Mouse (Mus musculus) stomach, embryonic 15.5 days (tissue): ENCODE data around the gene Ttc22. TPM values are rescaled to one million over a fixed set of nuclear protein-coding genes. Genes with fewer than 3 reads are reported as not detected.

Source experiments
- ATAC-seq: fragments of 200-750 bp; cut with Nextera tagmentation; 2 replicates; pipeline ENCODE4 v1.8.0; 2017; ENCODE audit warnings: low read depth, moderate number of reproducible peaks, moderate TSS enrichment; ENCODE audit not compliant: insufficient read depth, low FRiP score
- H3K27ac ChIP-seq: fragments of 300-500 bp; sonication (generic); 2 replicates; pipeline ENCODE4 v1.5.1; 2015; ENCODE audit warnings: mild to moderate bottlenecking, inconsistent platforms
- H3K27me3 ChIP-seq: fragments of 300-500 bp; sonication (generic); replicated peaks from 2 replicates; pipeline ENCODE4 v1.6.1; 2015; ENCODE audit warnings: inconsistent platforms
- H3K36me3 ChIP-seq: fragments of 300-500 bp; sonication (generic); 2 replicates; pipeline ENCODE4 v1.6.1; 2015; ENCODE audit warnings: inconsistent platforms
- H3K4me1 ChIP-seq: fragments of 300-500 bp; sonication (generic); 2 replicates; pipeline ENCODE4 v1.6.1; 2015; ENCODE audit warnings: inconsistent platforms
- H3K4me2 ChIP-seq: fragments of 300-500 bp; sonication (generic); 2 replicates; pipeline ENCODE4 v1.6.1; 2015; ENCODE audit warnings: mild to moderate bottlenecking, inconsistent platforms
- H3K4me3 ChIP-seq: fragments of 300-500 bp; sonication (generic); replicated peaks from 2 replicates; pipeline ENCODE4 v1.5.1; 2015; ENCODE audit warnings: inconsistent platforms
- H3K9ac ChIP-seq: fragments of 300-500 bp; sonication (generic); 2 replicates; pipeline ENCODE4 v1.6.1; 2015; ENCODE audit warnings: inconsistent platforms
- H3K9me3 ChIP-seq: fragments of 300-500 bp; sonication (generic); 2 replicates; pipeline ENCODE4 v1.6.1; 2016; ENCODE audit warnings: inconsistent platforms
- WGBS: fragments of 180-500 bp; shearing (Covaris S2); methylation state at CpG from one replicate; pipeline ENCODE4 v1.1.7; 2015; 5-methylcytosine and 5-hydroxymethylcytosine counted together
- polyA plus RNA-seq: library from polyadenylated mRNA; unstranded; fragments of >200 nt; fragmentation: Nextera tagmentation; extraction: Ambion mirVana; gene quantifications from 2 replicates; pipeline ENCODE4 v1.2.1, GENCODE M21; 2015

Ttc22 gene
- polyA plus RNA-seq, 1 experiment from 2014 or later = 8.2 TPM

GRCm38 (mm10) chr4:106666546-106666945 lies 44.3 kb downstream of the Ttc22 start:
- Histone ChIP-seq H3K4me2 (no peak overlapping the region), H3K4me1 (no peaks in the 10 kb centered on the region), H3K9me3 (no peaks in the 10 kb centered on the region), H3K27ac (no peak overlapping the region), H3K36me3 (peaks cover 84% of the 10 kb centered on the region), H3K27me3 (no peaks in the 10 kb centered on the region), H3K4me3 (no peak overlapping the region), H3K9ac (no peak overlapping the region)
- no peak for ATAC-seq
- 84% methylated on average over 2 of the region's 2 CpGs for WGBS

- WGBS = 85% methylated on average over 5 of the region's 5 CpGs
- Histone ChIP-seq H3K27ac (no peak overlapping the region), H3K4me2 (no peak overlapping the region), H3K9ac (no peak overlapping the region), H3K4me1 (peaks cover 8% of the 10 kb centered on the region; the same call in 1 of the 2 replicates), H3K4me3 (no peak overlapping the region), H3K27me3 (no peaks in the 10 kb centered on the region), H3K36me3 (peaks cover 27% of the 10 kb centered on the region), H3K9me3 (no peaks in the 10 kb centered on the region)
- no peak for ATAC-seq
Observed at GRCm38 (mm10) chr4:106676749-106677148, 54.5 kb downstream of the Ttc22 start.

- H3K4me3 ChIP-seq = peak within 1 kb of the TSS; percentile 92
- no peaks in the 10 kb centered on the region for H3K9me3 ChIP-seq
- under 1% methylated on average over 43 of the region's 43 CpGs for WGBS
- peaks cover 8% of the 10 kb centered on the region; the same call in 1 of the 2 replicates for H3K4me1 ChIP-seq
- H3K9ac ChIP-seq = peak within 1 kb of the TSS; percentile 89
- H3K36me3 ChIP-seq = peaks cover 13% of the 10 kb centered on the region; the same call in 1 of the 2 replicates
- no peaks in the 10 kb centered on the region for H3K27me3 ChIP-seq
- H3K27ac ChIP-seq = peak within 1 kb of the TSS; percentile 63; the same call in 1 of the 2 replicates
- H3K4me2 ChIP-seq = peak within 1 kb of the TSS; percentile 72
- peak; percentile 99 for ATAC-seq
Observed at GRCm38 (mm10) chr4:106678442-106679118, 56.3 kb downstream of the Ttc22 start, which contains the start of gene Ttc4. Gene Ttc4 (minus strand): TSS chr4:106678944.

- peak overlapping the region; percentile 72 for H3K4me2 ChIP-seq
Observed at GRCm38 (mm10) chr4:106679152-106679551, 56.9 kb downstream of the Ttc22 start.

GRCm38 (mm10) chr4:106680955-106681354 lies 58.7 kb downstream of the Ttc22 start:
- 48% methylated on average over 2 of the region's 2 CpGs for WGBS
- Histone ChIP-seq H3K4me3 (no peak overlapping the region), H3K36me3 (peaks cover 7% of the 10 kb centered on the region; the same call in 1 of the 2 replicates), H3K9me3 (no peaks in the 10 kb centered on the region), H3K9ac (no peak overlapping the region), H3K4me1 (peaks cover 8% of the 10 kb centered on the region; the same call in 1 of the 2 replicates), H3K27ac (no peak overlapping the region), H3K4me2 (no peak overlapping the region), H3K27me3 (no peaks in the 10 kb centered on the region)
- no peak for ATAC-seq

More at GRCm38 (mm10) chr4:106679152-106679551, 56.9 kb downstream of the Ttc22 start:
- H3K9ac ChIP-seq = no peak overlapping the region
- H3K27ac ChIP-seq = no peak overlapping the region
- H3K27me3 ChIP-seq = no peaks in the 10 kb centered on the region
- peak overlapping the region; percentile 92 for H3K4me3 ChIP-seq
- peaks cover 11% of the 10 kb centered on the region; the same call in 1 of the 2 replicates for H3K36me3 ChIP-seq
- ATAC-seq = no peak
- 34% methylated on average over 3 of the region's 3 CpGs for WGBS
- peaks cover 8% of the 10 kb centered on the region; the same call in 1 of the 2 replicates for H3K4me1 ChIP-seq
- H3K9me3 ChIP-seq = no peaks in the 10 kb centered on the region

GRCm38 (mm10) chr4:106688636-106689296 lies 66.5 kb downstream of the Ttc22 start:
- Histone ChIP-seq H3K9ac (no peak overlapping the region), H3K9me3 (no peaks in the 10 kb centered on the region), H3K27me3 (no peaks in the 10 kb centered on the region), H3K4me2 (no peak overlapping the region), H3K36me3 (no peaks in the 10 kb centered on the region), H3K27ac (no peak overlapping the region), H3K4me1 (0 out of 2 replicates have a peak, but pooled peaks cover 4% of the 10 kb centered on the region), H3K4me3 (no peak overlapping the region)
- ATAC-seq = peak; percentile 35; the same call in 1 of the 2 replicates
- 45% methylated on average over 3 of the region's 3 CpGs for WGBS

Other genes starting within 250 kb of the Ttc22 start
- gene Pcsk9, start 158.1 kb upstream of the Ttc22 start, polyA plus RNA-seq = 41.5 and 45.7 TPM in 2 replicates
- not detected in 2 replicates for gene Bsnd, start 130.1 kb upstream of the Ttc22 start, polyA plus RNA-seq
- 6.3 and 7.7 TPM in 2 replicates for gene Dhcr24, start 61.4 kb upstream of the Ttc22 start, polyA plus RNA-seq
- gene Lexm, start 5.2 kb upstream of the Ttc22 start, polyA plus RNA-seq = 0.08 TPM in 1 of 2 replicates, not detected in the other
- 11.5 and 13.2 TPM in 2 replicates for gene Pars2, start 28.6 kb downstream of the Ttc22 start, polyA plus RNA-seq
- gene Ttc4, start 56.5 kb downstream of the Ttc22 start, polyA plus RNA-seq = 77.9 and 80.7 TPM in 2 replicates
- gene Mroh7, start 108.5 kb downstream of the Ttc22 start, polyA plus RNA-seq = 0.37 and 0.63 TPM in 2 replicates
- 7.9 and 8.8 TPM in 2 replicates for gene Fam151a, start 111.5 kb downstream of the Ttc22 start, polyA plus RNA-seq
- 6.2 and 6.9 TPM in 2 replicates for gene Acot11, start 182.6 kb downstream of the Ttc22 start, polyA plus RNA-seq